Mouse (Mus musculus): ENCODE measurements at regions not wholly inside any gene's neighbourhood (a gene's known extent, or its start where the extent isn't known, plus 50 kb on each side); places are given as distances from the start of the nearest gene placed in this dataset.

DNA sequence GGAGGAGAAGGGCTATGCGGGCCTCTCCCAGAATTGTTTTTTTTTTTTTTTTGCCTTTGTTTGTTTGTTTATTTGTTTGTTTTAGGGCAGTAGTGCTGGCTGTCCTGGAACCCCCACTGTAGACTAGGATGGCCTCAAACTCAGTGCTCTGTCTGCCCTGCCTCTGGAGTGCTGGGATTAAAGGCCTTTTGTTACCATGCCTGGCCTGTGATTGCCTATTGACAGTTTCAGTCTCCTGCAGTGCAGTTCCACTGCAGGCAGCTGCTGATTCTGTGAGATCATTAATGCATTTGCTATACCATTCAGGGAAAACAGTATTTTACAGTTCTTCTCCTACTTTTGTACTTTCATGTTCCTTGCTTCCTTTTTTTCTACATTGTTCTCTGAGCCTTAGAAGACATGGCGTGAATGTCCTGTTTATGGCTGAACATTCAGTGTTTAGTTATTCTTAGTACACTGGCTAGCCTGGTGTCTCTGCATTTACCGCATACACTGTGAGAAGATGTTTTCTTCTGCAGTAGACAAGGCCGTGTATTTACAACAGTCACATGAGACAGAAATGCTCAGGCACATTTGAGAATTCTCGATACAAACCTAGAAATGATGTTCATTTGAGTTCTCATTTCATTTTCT lies 434.0 kb downstream of the Serpinb8 start:
- Histone ChIP-seq H3K36me3 (ENCODE audit: control insufficient read depth, insufficient read depth, low read length) (no peaks in the 10 kb centered on the region), H3K27ac (ENCODE audit: low read depth, low read length) (no peak overlapping the region; the same call in 1 of the 2 replicates), H3K4me3 (ENCODE audit: low read depth, low read length) (no peak overlapping the region), H3K9ac (ENCODE audit: low read length) (no peak overlapping the region), H3K4me1 (ENCODE audit: control insufficient read depth, insufficient read depth, low read length) (0 out of 2 replicates have a peak, but pooled peaks cover 4% of the 10 kb centered on the region), H3K4me2 (no peak overlapping the region), H3K27me3 (ENCODE audit: control insufficient read depth, insufficient read depth, low read length) (no peaks in the 10 kb centered on the region), H3K9me3 (ENCODE audit: control insufficient read depth, low read length) (no peaks in the 10 kb centered on the region)
- 37% methylated on average over 5 of the region's 5 CpGs for WGBS
- DNase-seq (ENCODE audit: low spot score, missing footprints), result peak; percentile 86
- peak; percentile 89 for ATAC-seq (ENCODE audit: low FRiP score)

DNA sequence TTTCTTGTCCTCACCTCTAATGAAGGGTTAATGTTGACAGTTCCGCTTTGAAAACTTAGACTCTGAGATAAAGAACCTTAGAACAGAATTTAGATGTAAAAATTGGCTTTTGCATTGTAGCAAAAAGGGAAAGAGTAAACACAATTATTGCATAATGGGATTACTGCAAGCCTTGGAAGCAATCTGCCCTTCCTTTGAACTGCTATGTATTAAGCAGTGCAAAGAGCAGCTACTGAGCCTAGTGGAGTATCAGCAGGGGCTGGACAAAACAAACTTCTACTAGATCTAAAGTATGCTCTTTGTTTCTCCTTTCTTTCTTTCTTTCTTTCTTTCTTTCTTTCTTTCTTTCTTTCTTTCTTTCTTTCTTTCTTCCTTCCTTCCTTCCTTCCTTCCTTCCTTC lies 434.9 kb downstream of the Serpinb8 start:
- Histone ChIP-seq H3K4me3 (ENCODE audit: low read depth, low read length) (no peak overlapping the region), H3K9me3 (ENCODE audit: control insufficient read depth, low read length) (no peaks in the 10 kb centered on the region), H3K27me3 (ENCODE audit: control insufficient read depth, insufficient read depth, low read length) (no peaks in the 10 kb centered on the region), H3K4me1 (ENCODE audit: control insufficient read depth, insufficient read depth, low read length) (0 out of 2 replicates have a peak, but pooled peaks cover 4% of the 10 kb centered on the region), H3K9ac (ENCODE audit: low read length) (no peak overlapping the region), H3K27ac (ENCODE audit: low read depth, low read length) (no peak overlapping the region), H3K36me3 (ENCODE audit: control insufficient read depth, insufficient read depth, low read length) (no peaks in the 10 kb centered on the region), H3K4me2 (no peak overlapping the region)
- no peak for DNase-seq (ENCODE audit: low spot score, missing footprints)
- ATAC-seq (ENCODE audit: low FRiP score), result no peak
- WGBS, result 12% methylated on average over 1 of the region's 1 CpGs

GRCm38 (mm10) chr1:108026461-108026860 lies 436.7 kb downstream of the Serpinb8 start:
- Histone ChIP-seq H3K4me2 (no peak overlapping the region), H3K4me1 (ENCODE audit: control insufficient read depth, insufficient read depth, low read length) (0 out of 2 replicates have a peak, but pooled peaks cover 4% of the 10 kb centered on the region), H3K27ac (ENCODE audit: low read depth, low read length) (no peak overlapping the region), H3K27me3 (ENCODE audit: control insufficient read depth, insufficient read depth, low read length) (no peaks in the 10 kb centered on the region), H3K9me3 (ENCODE audit: control insufficient read depth, low read length) (no peaks in the 10 kb centered on the region), H3K9ac (ENCODE audit: low read length) (no peak overlapping the region), H3K36me3 (ENCODE audit: control insufficient read depth, insufficient read depth, low read length) (no peaks in the 10 kb centered on the region), H3K4me3 (ENCODE audit: low read depth, low read length) (no peak overlapping the region)
- no peak for ATAC-seq (ENCODE audit: low FRiP score)
- DNase-seq (ENCODE audit: low spot score, missing footprints), result no peak

DNA sequence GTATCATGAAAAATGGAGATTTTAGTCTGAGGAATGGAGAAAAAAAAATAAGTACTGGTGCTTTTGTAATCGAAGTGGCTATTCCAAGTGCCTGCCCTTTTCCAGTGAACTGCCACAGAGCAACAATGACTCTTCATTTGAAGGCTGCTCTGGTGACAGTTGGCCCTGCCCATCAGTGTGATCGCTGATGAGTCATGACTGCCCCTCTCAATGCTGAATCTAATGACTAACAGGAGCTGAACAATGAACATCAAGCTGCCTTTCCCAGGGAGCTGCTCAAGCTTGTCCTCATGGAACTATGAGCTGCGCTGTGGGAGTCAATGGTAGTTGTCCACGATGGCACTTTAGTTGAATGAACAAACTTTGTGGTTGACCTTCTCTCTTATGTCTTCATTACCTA lies 456.4 kb downstream of the Serpinb8 start:
- H3K9ac ChIP-seq (ENCODE audit: low read length), result no peak overlapping the region
- no peak for DNase-seq (ENCODE audit: low spot score, missing footprints)
- H3K36me3 ChIP-seq (ENCODE audit: control insufficient read depth, insufficient read depth, low read length), result no peaks in the 10 kb centered on the region
- H3K27me3 ChIP-seq (ENCODE audit: control insufficient read depth, insufficient read depth, low read length), result no peaks in the 10 kb centered on the region
- 0 out of 2 replicates have a peak, but pooled peaks have one; percentile 24 for ATAC-seq (ENCODE audit: low FRiP score)
- no peak overlapping the region for H3K27ac ChIP-seq (ENCODE audit: low read depth, low read length)
- H3K4me2 ChIP-seq, result no peak overlapping the region
- H3K4me1 ChIP-seq (ENCODE audit: control insufficient read depth, insufficient read depth, low read length), result no peaks in the 10 kb centered on the region
- WGBS, result 71% methylated on average over 4 of the region's 4 CpGs
- no peak overlapping the region for H3K4me3 ChIP-seq (ENCODE audit: low read depth, low read length)
- no peaks in the 10 kb centered on the region; the same call in 1 of the 2 replicates for H3K9me3 ChIP-seq (ENCODE audit: control insufficient read depth, low read length)

DNA sequence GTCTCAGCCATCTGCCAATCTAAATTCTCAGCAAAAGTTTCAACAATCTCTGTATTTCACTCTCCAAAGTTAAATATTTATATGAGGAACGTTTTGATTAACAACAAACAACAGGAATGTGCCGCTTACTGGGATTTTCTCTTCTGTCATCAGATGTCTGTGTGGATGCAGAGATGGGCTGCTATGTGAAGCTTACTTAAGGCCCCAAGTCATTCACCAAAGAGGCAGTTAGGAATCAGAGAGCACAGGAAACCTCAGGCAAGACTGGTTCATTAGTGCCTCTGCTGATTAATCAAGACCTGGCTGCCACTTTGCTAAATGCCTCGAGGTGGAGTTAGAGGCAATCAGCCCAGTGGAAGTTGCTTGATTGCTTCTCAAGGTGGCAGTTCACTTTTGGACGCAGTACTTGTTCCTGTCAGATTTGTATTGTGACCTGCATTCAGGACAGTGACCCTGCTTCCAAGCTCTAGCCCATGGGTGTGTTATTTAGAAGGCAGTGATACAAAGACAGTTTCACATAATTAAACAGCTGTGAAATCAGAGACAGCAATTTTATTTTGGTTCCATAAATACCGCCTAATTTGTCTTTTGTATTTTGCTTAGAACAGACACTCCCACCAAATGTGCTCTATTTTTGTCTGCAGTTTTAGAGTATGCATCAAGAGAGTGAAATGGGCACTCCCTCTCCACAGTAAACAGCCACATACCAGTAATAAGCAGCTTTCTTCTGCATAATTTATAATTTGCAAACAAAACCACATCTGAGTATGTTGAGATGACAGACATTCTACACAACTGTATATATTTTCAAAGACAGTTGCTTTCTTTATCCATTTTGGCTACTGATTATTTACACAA lies 457.3 kb downstream of the Serpinb8 start:
- Histone ChIP-seq H3K27me3 (ENCODE audit: control insufficient read depth, insufficient read depth, low read length) (no peaks in the 10 kb centered on the region), H3K4me3 (ENCODE audit: low read depth, low read length) (no peak overlapping the region), H3K36me3 (ENCODE audit: control insufficient read depth, insufficient read depth, low read length) (no peaks in the 10 kb centered on the region), H3K9me3 (ENCODE audit: control insufficient read depth, low read length) (no peaks in the 10 kb centered on the region; the same call in 1 of the 2 replicates), H3K4me2 (no peak overlapping the region), H3K9ac (ENCODE audit: low read length) (no peak overlapping the region), H3K27ac (ENCODE audit: low read depth, low read length) (no peak overlapping the region), H3K4me1 (ENCODE audit: control insufficient read depth, insufficient read depth, low read length) (no peaks in the 10 kb centered on the region)
- ATAC-seq (ENCODE audit: low FRiP score) (no peak), DNase-seq (ENCODE audit: low spot score, missing footprints) (no peak)
- WGBS, result 78% methylated on average over 5 of the region's 5 CpGs

DNA sequence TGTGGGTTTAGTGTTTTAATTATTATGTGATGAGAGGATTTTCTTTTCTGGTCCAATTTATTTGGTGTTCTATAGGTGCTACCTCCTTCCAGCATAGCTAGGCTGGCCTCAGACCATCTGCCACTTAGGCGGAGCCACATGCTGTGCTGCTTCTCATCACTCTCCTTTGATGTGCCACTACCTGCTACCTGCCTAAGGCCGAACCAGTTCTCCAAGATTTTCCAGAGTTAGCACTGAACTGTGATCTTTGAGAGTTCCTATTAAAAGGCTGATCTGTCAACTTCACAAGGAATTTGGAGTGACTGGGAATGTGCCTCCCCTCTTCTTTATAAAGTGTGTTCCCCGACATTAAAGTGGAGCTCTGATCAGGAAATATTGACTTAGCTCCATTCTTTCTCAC lies 504.8 kb downstream of the Serpinb8 start:
- ATAC-seq (ENCODE audit: low FRiP score) (no peak), DNase-seq (ENCODE audit: low spot score, missing footprints) (no peak)

GRCm38 (mm10) chr1:108102607-108103006 lies 512.8 kb downstream of the Serpinb8 start:
- Histone ChIP-seq H3K9ac (ENCODE audit: low read length) (no peak overlapping the region), H3K27ac (ENCODE audit: low read depth, low read length) (no peak overlapping the region), H3K4me2 (no peak overlapping the region), H3K9me3 (ENCODE audit: control insufficient read depth, low read length) (no peaks in the 10 kb centered on the region), H3K36me3 (ENCODE audit: control insufficient read depth, insufficient read depth, low read length) (no peaks in the 10 kb centered on the region), H3K4me3 (ENCODE audit: low read depth, low read length) (no peak overlapping the region), H3K27me3 (ENCODE audit: control insufficient read depth, insufficient read depth, low read length) (no peaks in the 10 kb centered on the region), H3K4me1 (ENCODE audit: control insufficient read depth, insufficient read depth, low read length) (no peaks in the 10 kb centered on the region)
- DNase-seq (ENCODE audit: low spot score, missing footprints) (no peak), ATAC-seq (ENCODE audit: low FRiP score) (no peak)
- 85% methylated on average over 2 of the region's 2 CpGs for WGBS

More for the DNA sequence above, 504.8 kb downstream of the Serpinb8 start:
- WGBS, result 87% methylated on average over 3 of the region's 3 CpGs
- Histone ChIP-seq H3K36me3 (ENCODE audit: control insufficient read depth, insufficient read depth, low read length) (no peaks in the 10 kb centered on the region), H3K9ac (ENCODE audit: low read length) (no peak overlapping the region), H3K4me2 (no peak overlapping the region), H3K9me3 (ENCODE audit: control insufficient read depth, low read length) (no peaks in the 10 kb centered on the region), H3K4me3 (ENCODE audit: low read depth, low read length) (no peak overlapping the region), H3K27ac (ENCODE audit: low read depth, low read length) (no peak overlapping the region), H3K27me3 (ENCODE audit: control insufficient read depth, insufficient read depth, low read length) (no peaks in the 10 kb centered on the region), H3K4me1 (ENCODE audit: control insufficient read depth, insufficient read depth, low read length) (no peaks in the 10 kb centered on the region)

- H3K4me1 ChIP-seq (ENCODE audit: control insufficient read depth, insufficient read depth, low read length), result no peaks in the 10 kb centered on the region
- H3K36me3 ChIP-seq (ENCODE audit: control insufficient read depth, insufficient read depth, low read length), result no peaks in the 10 kb centered on the region
- ATAC-seq (ENCODE audit: low FRiP score), result no peak
- no peak overlapping the region for H3K27ac ChIP-seq (ENCODE audit: low read depth, low read length)
- H3K27me3 ChIP-seq (ENCODE audit: control insufficient read depth, insufficient read depth, low read length), result no peaks in the 10 kb centered on the region
- H3K4me2 ChIP-seq, result no peak overlapping the region
- no peak overlapping the region for H3K4me3 ChIP-seq (ENCODE audit: low read depth, low read length)
- DNase-seq (ENCODE audit: low spot score, missing footprints), result no peak
- no peak overlapping the region for H3K9ac ChIP-seq (ENCODE audit: low read length)
- H3K9me3 ChIP-seq (ENCODE audit: control insufficient read depth, low read length), result no peaks in the 10 kb centered on the region
These were observed 521.2 kb downstream of the Serpinb8 start for GRCm38 (mm10) chr1:108110984-108111383.

DNA sequence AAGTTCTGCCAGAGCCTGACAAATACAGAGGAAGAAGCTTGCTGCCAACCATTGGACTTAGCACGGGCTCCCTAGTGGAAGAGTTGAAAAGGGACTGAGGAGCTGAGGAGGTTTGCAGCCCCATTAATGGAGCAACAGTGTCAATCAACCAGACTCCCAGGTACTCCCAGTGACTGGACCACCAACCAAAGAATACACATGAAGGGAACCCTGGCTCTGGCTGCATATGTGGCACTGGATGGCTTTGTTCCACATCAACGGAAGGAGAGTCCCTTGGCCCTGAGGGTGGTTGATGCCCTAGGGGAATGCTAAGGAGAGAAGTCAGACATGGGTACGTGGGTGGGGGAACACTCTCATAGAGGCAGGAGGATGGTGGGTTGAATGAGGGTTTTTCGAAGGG lies 537.6 kb downstream of the Serpinb8 start:
- ATAC-seq (ENCODE audit: low FRiP score) (no peak), DNase-seq (ENCODE audit: low spot score, missing footprints) (no peak)
- H3K4me1 ChIP-seq (ENCODE audit: control insufficient read depth, insufficient read depth, low read length), result no peaks in the 10 kb centered on the region
- WGBS, result 88% methylated on average over 4 of the region's 4 CpGs
- no peaks in the 10 kb centered on the region for H3K27me3 ChIP-seq (ENCODE audit: control insufficient read depth, insufficient read depth, low read length)
- no peak overlapping the region for H3K4me2 ChIP-seq
- no peaks in the 10 kb centered on the region for H3K9me3 ChIP-seq (ENCODE audit: control insufficient read depth, low read length)
- no peaks in the 10 kb centered on the region for H3K36me3 ChIP-seq (ENCODE audit: control insufficient read depth, insufficient read depth, low read length)
- no peak overlapping the region for H3K9ac ChIP-seq (ENCODE audit: low read length)
- H3K4me3 ChIP-seq (ENCODE audit: low read depth, low read length), result no peak overlapping the region
- H3K27ac ChIP-seq (ENCODE audit: low read depth, low read length), result no peak overlapping the region
